Mouse (Mus musculus) left cerebral cortex, adult 11 months (tissue): ENCODE measurements around the gene Rap1a.

Source experiments
- DNase-seq: peaks from one replicate; pipeline ENCODE4 v3.0.0; 2022; ENCODE audit warnings: low spot score

Gene Rap1a

GRCm38 (mm10) chr3:105763132-105763851 lies 37.8 kb downstream of the Rap1a start:
- no peak for DNase-seq

DNA sequence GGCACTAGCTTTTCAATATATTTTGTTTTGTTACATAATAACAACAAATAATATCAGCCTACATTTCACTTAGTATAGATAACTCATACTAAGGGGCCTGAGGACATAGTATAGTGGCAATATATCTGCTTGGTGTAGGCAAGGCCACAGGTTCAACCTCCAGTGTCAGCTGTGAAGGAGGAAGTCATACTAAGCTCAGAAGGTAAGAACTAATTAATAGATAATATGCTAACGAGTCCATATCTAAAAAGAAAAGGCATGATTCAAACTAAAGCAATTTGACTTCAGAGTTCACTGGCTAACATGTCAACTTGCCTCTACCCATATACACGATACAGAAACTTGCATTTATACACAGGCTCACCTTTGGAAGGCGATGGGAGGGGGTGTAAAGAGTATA lies 41.1 kb downstream of the Rap1a start:
- no peak for DNase-seq

DNA sequence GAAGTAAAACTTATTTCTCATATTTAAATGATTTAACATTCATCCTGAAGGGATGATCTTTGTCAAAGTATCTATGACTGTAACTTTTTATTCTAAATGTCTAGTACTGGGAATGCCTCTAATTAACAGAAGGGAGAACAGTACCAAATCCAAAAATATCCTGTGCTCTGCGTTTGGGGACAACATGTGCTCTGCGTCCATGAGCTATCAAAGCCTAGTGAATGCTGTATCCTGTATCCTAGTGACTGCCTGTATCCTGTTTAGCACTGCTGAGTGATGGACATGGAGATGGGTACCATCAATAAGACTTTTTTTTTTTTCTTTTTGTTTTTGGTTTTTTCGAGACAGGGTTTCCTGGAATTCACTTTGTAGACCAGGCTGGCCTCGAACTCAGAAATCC lies 42.5 kb downstream of the Rap1a start:
- no peak for DNase-seq

DNA sequence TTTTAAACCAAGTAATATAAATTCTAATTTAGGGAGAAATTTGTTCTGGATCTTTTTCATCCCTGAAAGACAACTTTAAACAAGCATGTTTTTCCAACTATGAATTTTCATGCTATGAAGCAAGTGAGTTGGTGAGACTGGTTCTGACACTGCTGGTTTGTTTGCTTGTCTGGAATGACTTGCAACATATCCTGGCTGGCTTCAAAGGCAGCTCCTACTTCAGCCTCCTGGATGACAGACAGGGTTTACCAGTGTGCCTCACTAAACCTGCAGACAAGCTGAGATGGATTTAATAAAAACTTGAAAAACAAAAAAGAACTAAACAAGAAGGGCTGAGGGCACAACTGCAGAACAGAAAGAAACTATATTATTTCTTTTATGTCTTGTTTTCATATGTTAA lies 43.0 kb downstream of the Rap1a start:
- no peak for DNase-seq

DNA sequence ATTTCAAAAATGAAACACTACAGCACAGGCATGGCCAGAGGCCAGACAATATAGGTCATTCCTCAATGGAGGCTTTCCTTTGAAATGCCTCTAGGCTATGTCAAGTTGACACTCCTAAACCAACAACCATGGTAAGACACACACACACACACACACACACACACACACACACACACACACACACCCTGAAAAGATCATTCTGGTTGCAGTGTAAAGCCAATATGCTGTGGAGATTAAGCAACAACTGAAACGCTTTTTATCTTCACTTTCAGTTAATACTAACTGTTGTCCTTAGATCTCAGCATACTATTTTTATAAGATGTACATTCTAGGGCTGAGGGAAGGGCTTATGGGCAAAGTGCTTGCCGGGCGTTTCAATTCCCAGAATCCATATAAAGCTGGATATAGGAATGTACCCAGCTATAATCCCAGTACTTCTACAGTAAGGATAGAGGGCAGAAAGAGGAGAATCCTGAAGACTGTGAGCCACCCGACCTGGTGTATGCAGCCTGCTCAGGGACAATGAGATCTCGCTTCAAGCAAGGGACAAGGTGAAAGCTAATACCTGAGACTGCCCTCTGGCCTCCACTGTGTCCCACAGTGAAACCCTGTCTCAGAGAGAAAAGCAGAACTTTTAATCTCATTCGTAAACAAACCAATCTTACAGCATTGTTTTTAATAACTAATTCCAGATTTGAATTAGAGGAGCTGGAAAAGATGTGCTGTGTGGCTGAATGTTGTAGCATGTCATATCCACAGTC lies 43.6 kb downstream of the Rap1a start:
- DNase-seq, result no peak

DNA sequence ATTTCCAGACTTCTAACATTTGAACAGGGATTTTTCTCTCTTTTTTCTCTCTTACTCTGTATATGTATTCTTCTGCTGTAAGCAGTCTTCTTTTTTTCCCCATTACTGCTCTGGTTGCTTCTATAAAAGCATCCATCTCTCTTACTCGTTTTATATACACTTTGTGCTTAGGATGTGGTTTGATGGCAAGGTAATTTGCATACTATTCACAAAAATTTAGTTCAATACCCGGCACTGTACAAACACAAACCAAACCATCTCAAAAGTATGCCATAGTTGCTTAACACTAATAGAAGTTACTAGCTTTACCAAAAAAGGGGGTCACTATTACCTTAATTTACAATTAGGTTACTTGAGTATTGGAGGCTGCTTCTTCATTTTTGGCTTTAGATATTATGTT lies 44.6 kb downstream of the Rap1a start:
- DNase-seq, result no peak

GRCm38 (mm10) chr3:105755123-105755522 lies 46.0 kb downstream of the Rap1a start:
- no peak for DNase-seq

DNA sequence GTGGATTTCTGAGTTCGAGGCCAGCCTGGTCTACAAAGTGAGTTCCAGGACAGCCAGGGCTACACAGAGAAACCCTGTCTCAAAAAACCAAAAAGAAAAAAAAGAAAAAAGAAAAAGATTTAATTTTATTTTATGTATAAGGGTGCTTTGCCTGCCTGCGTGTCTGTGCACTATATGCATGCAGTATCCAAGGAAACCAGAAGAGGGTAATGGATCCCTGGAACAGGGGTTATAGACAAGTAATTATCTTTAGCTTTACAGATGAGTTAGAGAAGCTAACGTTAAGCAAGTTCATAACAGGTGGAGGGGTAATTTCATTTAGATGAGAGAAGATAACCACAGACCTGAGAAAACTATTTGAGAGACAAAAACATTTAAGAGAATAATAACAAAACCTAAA lies 47.0 kb downstream of the Rap1a start:
- DNase-seq, result no peak

DNA sequence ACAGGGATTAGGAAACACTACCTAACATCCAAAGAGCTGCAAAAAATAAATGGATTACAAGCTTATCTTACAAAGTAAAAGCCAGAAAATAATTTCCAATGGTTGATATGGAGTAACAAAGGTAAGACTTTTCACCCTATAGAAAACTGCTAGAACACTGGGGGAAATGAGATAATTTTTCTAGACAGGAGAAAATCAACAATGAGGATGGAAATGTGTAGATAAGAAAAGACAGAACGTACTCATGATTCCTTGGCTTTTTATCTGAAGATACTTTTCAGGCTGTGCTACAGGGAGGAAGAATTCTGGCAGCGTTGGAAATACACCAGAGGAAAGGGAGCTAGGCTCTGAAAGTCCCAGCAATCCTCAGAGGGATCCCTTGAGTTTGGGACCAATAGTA lies 50.3 kb downstream of the Rap1a start:
- no peak for DNase-seq

DNA sequence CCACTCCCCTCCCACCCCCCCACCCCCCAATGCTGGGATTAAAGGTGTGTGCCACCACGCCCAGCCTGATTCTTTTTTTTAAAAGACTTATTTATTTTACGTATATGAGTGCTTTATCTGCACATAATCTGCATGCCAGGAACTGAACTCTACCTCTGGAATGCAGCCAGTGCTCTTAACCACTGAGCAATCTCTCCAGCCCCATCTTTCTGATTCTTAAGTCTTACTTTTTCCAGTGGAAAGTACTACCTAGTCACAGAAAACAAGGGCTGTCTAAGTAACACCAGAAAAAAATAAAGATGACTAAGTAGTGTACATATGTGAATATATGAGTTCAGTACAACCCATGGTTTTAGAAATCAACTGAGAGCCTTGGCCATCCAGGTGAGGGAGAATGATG lies 54.6 kb downstream of the Rap1a start:
- no peak for DNase-seq

GRCm38 (mm10) chr3:105737666-105738065 lies 63.5 kb downstream of the Rap1a start:
- DNase-seq, result no peak

GRCm38 (mm10) chr3:105737070-105737469 lies 64.1 kb downstream of the Rap1a start:
- no peak for DNase-seq

- DNase-seq, result no peak
These were observed 65.0 kb downstream of the Rap1a start for GRCm38 (mm10) chr3:105736148-105736547.

DNA sequence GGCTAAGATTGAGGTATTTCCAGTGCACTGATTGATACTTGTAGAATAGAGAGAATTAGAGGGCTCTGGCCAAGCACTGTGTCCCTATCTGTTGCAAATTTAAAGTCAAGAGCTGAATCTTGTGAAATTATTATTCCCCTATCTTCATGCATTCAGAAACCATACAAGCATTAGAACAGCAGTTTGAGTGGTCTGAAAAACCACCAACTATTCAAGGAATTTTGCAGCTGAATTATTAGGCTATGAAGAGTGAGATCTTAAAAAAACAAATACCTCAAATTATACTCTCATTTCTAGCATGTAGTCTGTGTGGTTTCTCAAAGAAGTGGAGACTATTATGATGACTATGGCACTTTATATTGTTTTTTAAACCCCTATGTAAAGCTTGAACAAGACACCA lies 65.9 kb downstream of the Rap1a start:
- no peak for DNase-seq

- DNase-seq, result no peak
These were observed 67.6 kb downstream of the Rap1a start for GRCm38 (mm10) chr3:105733538-105733937.

GRCm38 (mm10) chr3:105732360-105732759 lies 68.8 kb downstream of the Rap1a start:
- no peak for DNase-seq

- no peak for DNase-seq
These were observed 75.1 kb downstream of the Rap1a start for GRCm38 (mm10) chr3:105726037-105726436.

GRCm38 (mm10) chr3:105722510-105722909 lies 78.6 kb downstream of the Rap1a start:
- no peak for DNase-seq

GRCm38 (mm10) chr3:105721681-105722201 lies 79.4 kb downstream of the Rap1a start:
- DNase-seq, result no peak

DNA sequence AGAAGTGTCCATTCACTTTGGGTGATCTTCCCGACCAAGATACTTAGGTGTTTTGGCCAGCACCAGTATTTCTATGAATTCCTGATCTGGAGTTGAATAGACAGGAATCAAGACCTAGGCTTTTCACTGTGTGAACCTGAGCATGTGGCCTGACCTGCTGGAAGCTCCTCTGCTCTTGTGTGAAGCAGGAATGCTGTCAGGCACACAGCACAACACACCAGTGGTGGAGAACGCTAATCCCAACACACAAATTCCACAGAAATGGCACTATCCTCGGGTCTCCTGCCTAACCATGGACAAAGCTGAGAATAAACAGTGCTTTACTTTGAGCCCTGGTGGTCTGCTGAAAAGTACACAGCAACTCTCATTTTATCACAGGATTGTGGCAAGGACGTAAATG lies 80.6 kb downstream of the Rap1a start:
- no peak for DNase-seq

DNA sequence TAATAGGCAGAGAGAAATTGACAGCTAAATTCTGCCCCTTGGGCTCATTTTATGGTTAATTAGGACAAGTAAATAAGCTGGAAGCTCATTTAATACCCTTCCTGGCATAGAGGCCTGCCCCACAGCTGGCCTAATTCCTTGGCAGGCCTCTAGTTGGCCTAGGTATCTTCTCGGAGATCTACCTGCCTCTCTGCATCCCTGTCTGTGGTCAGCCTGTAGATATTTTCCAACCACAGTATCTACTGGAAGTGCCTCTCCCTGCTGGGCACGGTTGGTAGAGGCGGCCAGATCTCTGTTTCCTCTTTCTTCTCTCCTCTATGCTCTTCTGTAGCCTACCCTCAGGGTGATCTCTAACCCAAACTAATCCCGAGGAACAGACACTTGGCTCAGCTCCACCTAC lies 81.2 kb downstream of the Rap1a start:
- DNase-seq, result no peak

DNA sequence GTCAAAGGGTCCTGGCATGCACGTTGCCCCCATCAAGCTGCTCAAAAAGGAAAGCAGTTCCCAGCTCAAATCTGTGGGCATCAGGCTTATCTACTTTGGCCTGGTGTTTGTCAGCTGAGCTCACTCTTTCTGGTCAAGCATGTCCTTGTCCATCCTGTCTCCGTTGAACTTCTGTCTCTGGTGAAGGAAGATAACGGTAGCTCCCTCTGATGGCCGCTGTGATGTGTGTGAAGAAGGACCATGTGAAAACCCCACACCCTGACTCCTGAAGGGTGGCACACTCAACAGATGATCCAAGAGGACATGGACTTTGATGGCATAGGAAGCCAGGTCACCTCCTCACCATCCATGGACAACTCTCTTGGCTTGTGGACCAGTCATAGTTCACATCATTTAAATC lies 82.4 kb downstream of the Rap1a start:
- no peak for DNase-seq

DNA sequence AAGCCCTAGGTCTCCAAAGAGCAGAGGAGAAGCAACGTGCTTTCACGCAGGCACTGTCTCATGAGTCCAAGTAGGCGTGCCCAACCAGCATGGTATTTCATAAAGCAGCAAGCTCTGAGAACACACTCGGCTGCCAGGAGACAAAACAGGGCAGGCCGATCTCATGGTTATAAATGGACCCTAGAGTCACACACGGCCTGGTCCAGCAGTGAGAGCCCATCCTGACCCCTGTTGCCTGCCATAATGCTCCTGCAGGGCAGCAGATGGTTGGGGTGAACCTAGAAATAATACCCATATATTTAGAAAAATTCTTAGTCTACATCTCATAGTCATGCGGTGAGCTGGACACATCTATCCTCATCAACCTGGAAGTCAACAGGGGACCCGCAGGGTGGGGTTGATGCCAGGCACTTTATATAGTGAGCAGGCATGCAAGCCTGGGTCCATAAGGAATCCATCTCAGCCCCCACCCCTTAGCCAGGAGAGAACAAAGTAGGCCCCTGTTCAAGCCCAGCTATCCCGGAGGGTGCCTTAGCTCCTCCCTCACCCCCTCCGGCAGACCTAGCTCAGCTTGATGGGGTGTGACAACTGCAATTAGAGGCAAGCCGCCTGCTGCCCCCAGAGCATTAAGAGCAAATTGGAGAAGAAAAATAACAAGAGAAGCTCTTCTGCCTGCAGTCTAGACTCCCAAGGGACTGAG lies 83.1 kb downstream of the Rap1a start:
- no peak for DNase-seq
